Mouse (Mus musculus): ENCODE data around the gene Mamdc2.

Mamdc2 gene

DNA sequence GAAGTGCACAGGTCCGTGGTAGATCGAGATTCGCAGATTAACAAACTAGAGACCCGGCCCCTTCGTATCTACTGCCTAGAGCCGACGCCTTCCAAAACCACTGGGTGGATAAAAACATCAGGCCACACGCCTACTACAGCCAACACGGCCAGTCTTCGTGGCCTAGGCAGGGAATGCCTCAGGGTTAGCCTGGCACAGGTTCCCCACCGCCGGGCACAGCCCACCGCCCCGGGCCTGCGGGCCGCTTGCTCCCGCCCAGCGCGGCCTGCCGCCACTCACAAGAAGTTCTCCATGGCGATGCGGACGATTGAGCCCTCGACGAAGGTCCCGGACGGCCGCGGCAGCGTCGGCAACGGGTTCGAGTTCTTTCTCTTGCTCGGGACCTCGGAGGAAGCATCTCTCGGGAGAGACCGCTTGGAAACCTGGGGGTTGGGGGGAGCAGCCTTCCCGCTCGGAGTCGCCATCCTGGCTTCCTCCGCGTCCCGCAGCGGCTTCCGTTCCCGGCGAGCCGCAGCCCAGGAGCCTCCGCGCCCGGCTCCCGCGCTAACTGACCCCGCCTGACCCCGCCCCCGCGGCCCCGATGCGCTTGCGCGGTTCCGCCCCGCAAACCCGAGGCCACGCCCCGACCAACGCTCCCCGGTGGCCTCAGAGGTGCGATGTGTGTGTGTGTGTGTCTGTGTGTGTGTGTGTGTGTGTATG lies 174.7 kb downstream of the Mamdc2 start, which contains the start of gene Smc5:
Smc5 (minus strand) TSS at position 543 of the 699 bp plus-strand sequence.
- DNase-seq = peak; percentile 96

DNA sequence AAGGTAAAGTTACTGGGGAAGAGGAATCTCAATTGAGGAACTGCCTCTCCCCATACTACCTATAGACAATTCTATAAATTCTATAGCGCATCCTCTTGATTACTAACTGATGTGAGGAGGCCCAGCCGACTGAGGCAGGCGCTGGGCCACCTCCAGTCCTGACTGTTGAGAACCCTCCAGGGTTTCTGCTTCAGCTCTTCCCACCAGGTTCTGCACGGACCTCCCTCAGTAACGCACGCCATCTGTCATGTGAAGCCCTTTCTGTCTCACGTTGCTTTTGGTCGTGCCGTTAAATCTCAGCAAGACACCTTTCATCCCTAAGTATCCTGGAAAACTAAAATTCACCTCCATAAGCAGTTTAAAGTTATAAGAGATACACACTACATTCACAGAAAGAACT lies 191.5 kb downstream of the Mamdc2 start:
- DNase-seq = no peak
